Mouse (Mus musculus): Measurements from ENCODE around the gene Hcrt. TPM values are rescaled to one million over a fixed set of nuclear protein-coding genes. Genes with fewer than 3 reads are reported as not detected.
A peak's percentile ranks its signal among the peaks of the same experiment; 100 is the strongest.

Hcrt gene
- polyA plus RNA-seq, 1 experiment = not detected

- no peak for TF ChIP-seq POLR2A (IDR thresholded peaks at IDR 0.05; ENCODE audit: borderline replicate concordance, insufficient read depth, low read length)
- no peak for TF ChIP-seq CTCF (IDR thresholded peaks at IDR 0.05; ENCODE audit: borderline replicate concordance, insufficient read depth, low read depth, low read length)
- DNase-seq = no peak
- WGBS = 68% methylated on average over 5 of the region's 5 CpGs
Observed at GRCm38 (mm10) chr11:100720345-100720744, 42.4 kb downstream of the Hcrt start.

GRCm38 (mm10) chr11:100719893-100720292 is 42.8 kb downstream of the Hcrt start:
- TF ChIP-seq CTCF (IDR thresholded peaks at IDR 0.05; ENCODE audit: borderline replicate concordance, insufficient read depth, low read depth, low read length) (no peak), POLR2A (IDR thresholded peaks at IDR 0.05; ENCODE audit: borderline replicate concordance, insufficient read depth, low read length) (no peak)
- Histone ChIP-seq H3K4me1 (ENCODE audit: control insufficient read depth, insufficient read depth, low read length) (peaks cover 14% of the 10 kb centered on the region), H3K27ac (ENCODE audit: insufficient read depth, low read length) (no peak overlapping the region), H3K27me3 (ENCODE audit: control insufficient read depth, insufficient read depth, low read length) (no peaks in the 10 kb centered on the region), H3K4me3 (replicated peaks; ENCODE audit: insufficient read depth, low read depth, low read length) (no peak overlapping the region)
- 80% methylated on average over 11 of the region's 11 CpGs for WGBS
- no peak for DNase-seq

More at GRCm38 (mm10) chr11:100720345-100720744, 42.4 kb downstream of the Hcrt start:
- Histone ChIP-seq H3K27me3 (ENCODE audit: control insufficient read depth, insufficient read depth, low read length) (no peaks in the 10 kb centered on the region), H3K4me1 (ENCODE audit: control insufficient read depth, insufficient read depth, low read length) (peaks cover 18% of the 10 kb centered on the region), H3K27ac (ENCODE audit: insufficient read depth, low read length) (peak overlapping the region; percentile 2; the same call in 1 of the 2 replicates), H3K4me3 (replicated peaks; ENCODE audit: insufficient read depth, low read depth, low read length) (no peak overlapping the region)

- no peak for DNase-seq
- no peak overlapping the region for H3K4me3 ChIP-seq (replicated peaks; ENCODE audit: insufficient read depth, low read depth, low read length)
- H3K4me1 ChIP-seq (ENCODE audit: control insufficient read depth, insufficient read depth, low read length) = peaks cover 14% of the 10 kb centered on the region
- H3K27me3 ChIP-seq (ENCODE audit: control insufficient read depth, insufficient read depth, low read length) = no peaks in the 10 kb centered on the region
- 72% methylated on average over 3 of the region's 3 CpGs for WGBS
- no peak overlapping the region for H3K27ac ChIP-seq (ENCODE audit: insufficient read depth, low read length)
- TF ChIP-seq POLR2A (IDR thresholded peaks at IDR 0.05; ENCODE audit: borderline replicate concordance, insufficient read depth, low read length) (no peak), CTCF (IDR thresholded peaks at IDR 0.05; ENCODE audit: borderline replicate concordance, insufficient read depth, low read depth, low read length) (no peak)
Observed at GRCm38 (mm10) chr11:100719312-100719711, 43.4 kb downstream of the Hcrt start.

GRCm38 (mm10) chr11:100718866-100719265 is 43.9 kb downstream of the Hcrt start:
- no peak for DNase-seq
- Histone ChIP-seq H3K27ac (ENCODE audit: insufficient read depth, low read length) (no peak overlapping the region), H3K4me3 (replicated peaks; ENCODE audit: insufficient read depth, low read depth, low read length) (no peak overlapping the region), H3K4me1 (ENCODE audit: control insufficient read depth, insufficient read depth, low read length) (peaks cover 17% of the 10 kb centered on the region), H3K27me3 (ENCODE audit: control insufficient read depth, insufficient read depth, low read length) (no peaks in the 10 kb centered on the region)
- TF ChIP-seq CTCF (IDR thresholded peaks at IDR 0.05; ENCODE audit: borderline replicate concordance, insufficient read depth, low read depth, low read length) = no peak
- no peak for TF ChIP-seq POLR2A (IDR thresholded peaks at IDR 0.05; ENCODE audit: borderline replicate concordance, insufficient read depth, low read length)
- WGBS = 17% methylated on average over 4 of the region's 4 CpGs

GRCm38 (mm10) chr11:100718462-100718861 is 44.3 kb downstream of the Hcrt start:
- no peak for TF ChIP-seq POLR2A (IDR thresholded peaks at IDR 0.05; ENCODE audit: borderline replicate concordance, insufficient read depth, low read length)
- no peak for TF ChIP-seq CTCF (IDR thresholded peaks at IDR 0.05; ENCODE audit: borderline replicate concordance, insufficient read depth, low read depth, low read length)
- no peaks in the 10 kb centered on the region for H3K27me3 ChIP-seq (ENCODE audit: control insufficient read depth, insufficient read depth, low read length)
- H3K4me3 ChIP-seq (replicated peaks; ENCODE audit: insufficient read depth, low read depth, low read length) = no peak overlapping the region
- WGBS = 90% methylated on average over 7 of the region's 7 CpGs
- DNase-seq = no peak
- peaks cover 17% of the 10 kb centered on the region for H3K4me1 ChIP-seq (ENCODE audit: control insufficient read depth, insufficient read depth, low read length)
- no peak overlapping the region for H3K27ac ChIP-seq (ENCODE audit: insufficient read depth, low read length)

- TF ChIP-seq POLR2A (IDR thresholded peaks at IDR 0.05; ENCODE audit: borderline replicate concordance, insufficient read depth, low read length) (no peak), CTCF (IDR thresholded peaks at IDR 0.05; ENCODE audit: borderline replicate concordance, insufficient read depth, low read depth, low read length) (no peak)
Observed at GRCm38 (mm10) chr11:100716649-100717048, 46.1 kb downstream of the Hcrt start.

GRCm38 (mm10) chr11:100714948-100715347 is 47.8 kb downstream of the Hcrt start:
- DNase-seq = no peak
- whole genome bisulfite sequencing = 87% methylated on average over 6 of the region's 6 CpGs
- H3K27me3 ChIP-seq (ENCODE audit: control insufficient read depth, insufficient read depth, low read length) = no peaks in the 10 kb centered on the region
- H3K4me3 ChIP-seq (replicated peaks; ENCODE audit: insufficient read depth, low read depth, low read length) = no peak overlapping the region
- TF ChIP-seq POLR2A (IDR thresholded peaks at IDR 0.05; ENCODE audit: borderline replicate concordance, insufficient read depth, low read length) (no peak), CTCF (IDR thresholded peaks at IDR 0.05; ENCODE audit: borderline replicate concordance, insufficient read depth, low read depth, low read length) (no peak)
- no peak overlapping the region for H3K27ac ChIP-seq (ENCODE audit: insufficient read depth, low read length)
- peaks cover 5% of the 10 kb centered on the region for H3K4me1 ChIP-seq (ENCODE audit: control insufficient read depth, insufficient read depth, low read length)

More at GRCm38 (mm10) chr11:100716649-100717048, 46.1 kb downstream of the Hcrt start:
- peaks cover 7% of the 10 kb centered on the region for H3K4me1 ChIP-seq (ENCODE audit: control insufficient read depth, insufficient read depth, low read length)
- no peak overlapping the region for H3K4me3 ChIP-seq (replicated peaks; ENCODE audit: insufficient read depth, low read depth, low read length)
- WGBS = 46% methylated on average over 3 of the region's 3 CpGs
- DNase-seq = no peak
- H3K27ac ChIP-seq (ENCODE audit: insufficient read depth, low read length) = no peak overlapping the region
- no peaks in the 10 kb centered on the region for H3K27me3 ChIP-seq (ENCODE audit: control insufficient read depth, insufficient read depth, low read length)

- Histone ChIP-seq H3K27me3 (ENCODE audit: control insufficient read depth, insufficient read depth, low read length) (no peaks in the 10 kb centered on the region), H3K4me1 (ENCODE audit: control insufficient read depth, insufficient read depth, low read length) (peaks cover 5% of the 10 kb centered on the region), H3K4me3 (replicated peaks; ENCODE audit: insufficient read depth, low read depth, low read length) (no peak overlapping the region), H3K27ac (ENCODE audit: insufficient read depth, low read length) (no peak overlapping the region)
- 52% methylated on average over 6 of the region's 6 CpGs for WGBS
- TF ChIP-seq CTCF (IDR thresholded peaks at IDR 0.05; ENCODE audit: borderline replicate concordance, insufficient read depth, low read depth, low read length) = peak; percentile 79
- no peak for TF ChIP-seq POLR2A (IDR thresholded peaks at IDR 0.05; ENCODE audit: borderline replicate concordance, insufficient read depth, low read length)
- DNase-seq = peak; percentile 71 to 75
Observed at GRCm38 (mm10) chr11:100714534-100714915, 48.2 kb downstream of the Hcrt start.
